Mouse (Mus musculus): ENCODE results near the gene Hsf2bp. TPM values are rescaled to one million over a fixed set of nuclear protein-coding genes. Genes with fewer than 3 reads are reported as not detected.

Gene Hsf2bp
- total RNA-seq, 1 experiment from 2014 or later, result 0.79 TPM

DNA sequence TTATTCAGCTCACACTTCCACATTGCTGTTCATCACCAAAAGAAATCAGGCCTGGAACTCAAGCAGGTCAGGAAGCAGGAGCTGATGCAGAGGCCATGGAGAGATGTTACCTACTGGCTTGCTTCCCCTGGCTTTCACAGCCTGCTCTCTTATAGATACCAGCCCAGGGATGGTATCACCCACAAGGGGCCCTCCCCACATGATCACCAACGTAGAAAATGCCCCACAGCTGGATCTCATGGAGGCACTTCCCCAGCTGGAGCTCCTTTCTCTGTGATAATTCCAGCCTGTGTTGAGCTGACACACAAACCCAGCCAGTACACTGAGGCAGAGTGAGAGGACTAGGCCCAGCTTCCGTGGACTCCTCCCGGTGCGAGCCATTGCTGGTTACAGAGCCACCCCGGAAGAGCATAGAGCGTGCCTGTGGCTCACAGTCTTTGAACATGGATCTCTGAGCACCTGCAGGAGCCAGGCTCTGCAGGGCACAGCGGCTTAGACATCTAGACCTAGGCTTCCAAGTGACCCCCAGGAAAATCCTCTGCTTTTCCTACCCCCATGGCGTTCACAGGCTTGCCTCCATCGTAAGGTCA, 130.9 kb downstream of the Hsf2bp start:
- ATAC-seq (replicated peaks in 1 of 2; ENCODE audit: insufficient read depth in 1 of 2, low FRiP score in 2 of 2, low TSS enrichment in 1 of 2, low read depth in 1 of 2, poor library complexity in 2 of 2, severe bottlenecking in 2 of 2), result no peak

GRCm38 (mm10) chr17:31904036-31904435, 132.1 kb downstream of the Hsf2bp start:
- no peak for ATAC-seq (replicated peaks in 1 of 2; ENCODE audit: insufficient read depth in 1 of 2, low FRiP score in 2 of 2, low TSS enrichment in 1 of 2, low read depth in 1 of 2, poor library complexity in 2 of 2, severe bottlenecking in 2 of 2)

DNA sequence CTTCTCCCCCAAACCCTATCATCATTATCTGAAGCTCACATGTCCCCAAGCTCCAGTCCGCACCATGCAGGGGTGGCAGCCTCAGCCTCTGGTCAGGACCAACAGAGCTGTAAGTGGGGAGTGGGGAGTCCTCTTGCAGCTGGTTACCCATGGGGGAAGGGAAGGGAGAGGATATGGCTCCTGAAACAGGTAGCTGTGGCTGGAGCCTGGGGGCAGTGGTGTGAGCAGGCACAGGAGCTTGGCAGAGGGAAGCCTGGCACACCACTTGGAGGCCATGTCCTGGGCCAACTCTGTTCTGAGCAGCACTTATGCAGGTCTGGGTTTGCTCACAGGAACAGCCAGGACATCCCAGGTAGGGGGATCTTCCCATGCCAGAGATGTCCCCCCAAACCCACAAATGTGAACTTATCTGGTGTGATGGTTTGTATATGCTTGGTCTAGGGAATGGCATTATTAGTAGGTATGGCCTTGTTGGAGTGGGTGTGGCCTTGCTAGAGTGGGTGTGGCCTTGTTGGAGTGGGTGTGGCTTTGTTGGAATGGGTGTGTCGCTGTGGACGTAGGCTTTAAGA, 133.4 kb downstream of the Hsf2bp start:
- no peak for ATAC-seq (replicated peaks in 1 of 2; ENCODE audit: insufficient read depth in 1 of 2, low FRiP score in 2 of 2, low TSS enrichment in 1 of 2, low read depth in 1 of 2, poor library complexity in 2 of 2, severe bottlenecking in 2 of 2)

GRCm38 (mm10) chr17:31901461-31902204, 134.5 kb downstream of the Hsf2bp start:
- ATAC-seq (replicated peaks in 1 of 2; ENCODE audit: insufficient read depth in 1 of 2, low FRiP score in 2 of 2, low TSS enrichment in 1 of 2, low read depth in 1 of 2, poor library complexity in 2 of 2, severe bottlenecking in 2 of 2), result no peak

DNA sequence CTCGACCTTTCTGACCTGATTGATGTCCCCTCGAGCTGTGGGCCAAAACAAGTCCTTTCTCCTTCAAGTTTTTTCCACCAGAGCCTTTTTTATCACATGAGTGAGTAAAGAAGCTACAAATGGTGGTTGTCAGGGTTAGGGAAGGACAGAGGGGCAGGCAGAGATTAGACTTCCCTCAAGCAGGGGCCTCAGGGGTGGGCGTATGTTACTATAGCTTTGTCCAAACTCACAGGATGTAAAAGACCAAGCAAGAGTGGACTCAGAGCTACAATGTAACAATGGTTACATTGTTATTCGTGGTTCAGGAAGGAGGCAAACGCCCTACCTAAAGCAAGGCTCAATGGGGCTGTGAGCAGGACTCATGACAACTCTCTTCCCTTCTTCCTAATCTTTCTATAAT, 137.2 kb downstream of the Hsf2bp start:
- no peak for ATAC-seq (replicated peaks in 1 of 2; ENCODE audit: insufficient read depth in 1 of 2, low FRiP score in 2 of 2, low TSS enrichment in 1 of 2, low read depth in 1 of 2, poor library complexity in 2 of 2, severe bottlenecking in 2 of 2)

- ATAC-seq (replicated peaks in 1 of 2; ENCODE audit: insufficient read depth in 1 of 2, low FRiP score in 2 of 2, low TSS enrichment in 1 of 2, low read depth in 1 of 2, poor library complexity in 2 of 2, severe bottlenecking in 2 of 2), result no peak
Observed at GRCm38 (mm10) chr17:31897186-31897793, 138.9 kb downstream of the Hsf2bp start.

DNA sequence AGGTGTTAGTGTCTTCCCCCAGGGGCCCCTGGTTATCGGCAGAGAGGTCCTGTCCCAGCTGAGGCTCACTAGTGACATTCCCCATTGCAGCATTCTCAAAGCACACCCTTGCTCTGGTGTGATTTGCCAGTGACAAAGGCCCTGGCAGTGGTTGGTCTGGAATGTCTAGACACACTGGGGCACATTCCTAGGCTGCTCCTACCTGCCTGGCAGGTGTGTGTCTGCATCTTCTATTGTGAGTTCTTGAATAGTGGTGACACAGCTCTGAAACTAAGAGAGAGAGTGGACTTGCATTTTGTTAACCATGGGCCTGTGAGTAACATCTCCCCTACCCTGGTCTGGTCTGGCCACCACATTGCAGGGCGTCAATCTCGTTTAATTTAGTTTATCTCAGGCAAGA, 139.4 kb downstream of the Hsf2bp start:
- ATAC-seq (replicated peaks in 1 of 2; ENCODE audit: insufficient read depth in 1 of 2, low FRiP score in 2 of 2, low TSS enrichment in 1 of 2, low read depth in 1 of 2, poor library complexity in 2 of 2, severe bottlenecking in 2 of 2), result no peak

GRCm38 (mm10) chr17:31896311-31896710, 139.8 kb downstream of the Hsf2bp start:
- no peak for ATAC-seq (replicated peaks in 1 of 2; ENCODE audit: insufficient read depth in 1 of 2, low FRiP score in 2 of 2, low TSS enrichment in 1 of 2, low read depth in 1 of 2, poor library complexity in 2 of 2, severe bottlenecking in 2 of 2)

Other genes starting within 250 kb of the Hsf2bp start
- 77.4 and 203 TPM in 2 replicates for gene Sik1, start 180.5 kb downstream of the Hsf2bp start, total RNA-seq (2017)
- 42.5 and 54.7 TPM in 2 replicates for gene Rrp1b, start 249 bp downstream of the Hsf2bp start, total RNA-seq (2017)
- 0.19 and 0.25 TPM in 2 replicates for gene Notch3, start 130.5 kb upstream of the Hsf2bp start, total RNA-seq (2017)
- gene Ephx3, start 153.2 kb upstream of the Hsf2bp start, total RNA-seq (2017), result not detected in 2 replicates
- 19.8 and 29.1 TPM in 2 replicates for gene Brd4, start 248.4 kb upstream of the Hsf2bp start, total RNA-seq (2017)

All from hematopoietic stem cell, adult 5-6 weeks (primary cell).